Mouse (Mus musculus) intestine, embryonic 14.5 days (tissue): ENCODE measurements at regions not wholly inside any gene's neighbourhood (a gene's known extent, or its start where the extent isn't known, plus 50 kb on each side); places are given as distances from the start of the nearest gene placed in this dataset.

Experiments used
- ATAC-seq: fragments of 200-750 bp; cut with Nextera tagmentation; replicated peaks from 2 replicates; pipeline ENCODE4 v1.8.0; 2017; ENCODE audit warnings: low read depth, moderate number of reproducible peaks, moderate TSS enrichment, moderate library complexity; ENCODE audit not compliant: low FRiP score, low TSS enrichment
- DNase-seq: peaks from one replicate; pipeline ENCODE4 v3.0.0-alpha.2; 2018; ENCODE audit warnings: low spot score
- H3K27ac ChIP-seq: fragments of 300-500 bp; sonication (generic); 2 replicates; pipeline ENCODE4 v1.5.1; 2014; ENCODE audit warnings: low read depth, mild to moderate bottlenecking, control low read depth
- H3K27me3 ChIP-seq: fragments of 300-500 bp; sonication (generic); replicated peaks from 2 replicates; pipeline ENCODE4 v1.6.1; 2014; ENCODE audit warnings: low read length, control low read depth; ENCODE audit not compliant: control insufficient read depth, insufficient read depth
- H3K36me3 ChIP-seq: fragments of 300-500 bp; sonication (generic); 2 replicates; pipeline ENCODE4 v1.6.1; 2014; ENCODE audit warnings: low read length, control low read depth; ENCODE audit not compliant: control insufficient read depth, insufficient read depth
- H3K4me1 ChIP-seq: fragments of 300-500 bp; sonication (generic); replicated peaks from 2 replicates; pipeline ENCODE4 v1.6.1; 2014; ENCODE audit warnings: low read length, control low read depth, mixed read lengths; ENCODE audit not compliant: control insufficient read depth, insufficient read depth
- H3K4me2 ChIP-seq: fragments of 300-500 bp; sonication (generic); 2 replicates; pipeline ENCODE4 v1.6.1; 2014; ENCODE audit warnings: low read length
- H3K4me3 ChIP-seq: fragments of 300-500 bp; sonication (generic); 2 replicates; pipeline ENCODE4 v1.5.1; 2014; ENCODE audit warnings: low read depth, low read length, control low read depth, mixed read lengths
- H3K9ac ChIP-seq: fragments of 300-500 bp; sonication (generic); 2 replicates; pipeline ENCODE4 v1.6.1; 2014; ENCODE audit warnings: mild to moderate bottlenecking, low read length
- H3K9me3 ChIP-seq: fragments of 300-500 bp; sonication (generic); 2 replicates; pipeline ENCODE4 v1.6.1; 2016; ENCODE audit warnings: low read length, control low read depth; ENCODE audit not compliant: control insufficient read depth
- WGBS: fragments of 180-500 bp; shearing (Covaris S2); extraction: QIAGEN DNeasy Blood & Tissue Kit; methylation state at CpG from one replicate; pipeline ENCODE4 v1.1.7; 2014; 5-methylcytosine and 5-hydroxymethylcytosine counted together

DNA sequence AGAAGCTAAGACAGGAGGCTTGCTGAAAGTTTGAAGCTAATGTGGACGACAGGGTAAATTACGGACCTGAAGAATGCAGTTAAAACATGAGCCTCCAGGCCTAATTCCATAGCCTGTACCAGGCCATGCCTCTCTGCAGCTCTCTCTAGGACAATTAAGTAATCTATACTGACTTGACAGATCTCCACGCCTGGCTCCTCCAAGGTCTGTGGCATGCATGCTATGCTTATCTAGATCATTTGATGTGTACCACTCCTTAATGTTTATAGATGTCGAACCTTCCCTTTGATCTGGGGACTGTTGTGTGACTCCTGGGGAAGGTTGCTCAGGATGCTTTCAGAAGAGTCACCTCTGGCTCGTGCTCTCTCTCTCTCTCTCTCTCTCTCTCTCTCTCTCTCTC, 62.2 kb upstream of the Cd55 start:
- H3K27me3 ChIP-seq, result no peaks in the 10 kb centered on the region

DNA sequence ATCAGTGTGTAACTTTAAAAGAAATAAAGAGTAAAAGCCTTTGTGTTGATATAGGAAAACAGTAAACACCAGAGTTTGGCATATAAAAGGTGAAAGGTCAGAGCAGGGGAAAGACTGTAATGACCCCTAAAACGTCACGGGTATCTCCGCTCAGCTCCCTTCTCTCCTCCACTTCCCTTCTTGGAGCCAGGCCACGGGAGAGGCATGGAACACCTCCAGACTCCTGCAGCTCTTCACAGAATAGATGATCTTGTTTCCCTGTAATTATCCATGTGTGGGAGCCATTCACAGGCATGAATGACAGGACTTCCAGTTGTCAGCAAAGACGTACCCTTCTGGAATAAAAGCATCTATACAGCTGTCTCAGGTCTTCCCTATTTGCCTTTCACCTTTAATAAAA, 55.3 kb upstream of the Cd55 start:
- Histone ChIP-seq H3K4me2 (no peak overlapping the region), H3K9me3 (0 out of 2 replicates have a peak, but pooled peaks cover 2% of the 10 kb centered on the region), H3K4me1 (peaks cover 6% of the 10 kb centered on the region), H3K4me3 (no peak overlapping the region), H3K9ac (no peak overlapping the region), H3K27ac (no peak overlapping the region), H3K36me3 (no peaks in the 10 kb centered on the region), H3K27me3 (no peaks in the 10 kb centered on the region)
- WGBS, result 52% methylated on average over 5 of the region's 5 CpGs
- DNase-seq (no peak), ATAC-seq (no peak)

More for the DNA sequence above, 62.2 kb upstream of the Cd55 start:
- H3K9me3 ChIP-seq, result no peaks in the 10 kb centered on the region
- no peak for DNase-seq
- no peak overlapping the region for H3K27ac ChIP-seq
- peak; percentile 55; the same call in 1 of the 2 replicates for ATAC-seq
- H3K4me2 ChIP-seq, result no peak overlapping the region
- 16% methylated on average over 5 of the region's 5 CpGs for WGBS
- H3K4me3 ChIP-seq, result no peak overlapping the region
- no peaks in the 10 kb centered on the region for H3K4me1 ChIP-seq
- H3K9ac ChIP-seq, result no peak overlapping the region
- no peaks in the 10 kb centered on the region for H3K36me3 ChIP-seq

DNA sequence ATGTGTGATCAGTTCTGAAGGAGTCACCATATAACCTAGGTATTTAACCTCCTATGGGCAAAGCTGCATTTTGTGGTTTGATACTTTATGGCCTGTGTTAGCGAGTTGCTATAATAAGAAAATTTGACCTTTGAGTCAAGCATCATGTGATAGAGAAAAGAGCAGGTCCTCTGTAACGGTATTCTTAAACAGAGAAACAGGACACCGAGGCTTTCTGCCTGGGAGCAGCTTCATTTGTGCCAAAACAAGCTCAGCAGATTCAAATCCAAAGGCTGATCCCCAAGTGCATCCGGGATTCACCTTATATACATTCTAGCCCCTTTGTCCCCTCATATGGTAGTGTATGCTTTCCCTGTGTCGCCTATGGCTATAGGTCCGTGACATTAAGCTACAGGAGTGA, 54.1 kb upstream of the Cd55 start:
- H3K9me3 ChIP-seq, result 0 out of 2 replicates have a peak, but pooled peaks cover 2% of the 10 kb centered on the region
- no peaks in the 10 kb centered on the region for H3K27me3 ChIP-seq
- H3K4me1 ChIP-seq, result peaks cover 7% of the 10 kb centered on the region
- WGBS, result 70% methylated on average over 6 of the region's 6 CpGs
- no peak overlapping the region for H3K27ac ChIP-seq
- no peaks in the 10 kb centered on the region for H3K36me3 ChIP-seq
- DNase-seq (no peak), ATAC-seq (no peak)
- H3K4me3 ChIP-seq, result no peak overlapping the region
- H3K9ac ChIP-seq, result no peak overlapping the region
- no peak overlapping the region for H3K4me2 ChIP-seq

DNA sequence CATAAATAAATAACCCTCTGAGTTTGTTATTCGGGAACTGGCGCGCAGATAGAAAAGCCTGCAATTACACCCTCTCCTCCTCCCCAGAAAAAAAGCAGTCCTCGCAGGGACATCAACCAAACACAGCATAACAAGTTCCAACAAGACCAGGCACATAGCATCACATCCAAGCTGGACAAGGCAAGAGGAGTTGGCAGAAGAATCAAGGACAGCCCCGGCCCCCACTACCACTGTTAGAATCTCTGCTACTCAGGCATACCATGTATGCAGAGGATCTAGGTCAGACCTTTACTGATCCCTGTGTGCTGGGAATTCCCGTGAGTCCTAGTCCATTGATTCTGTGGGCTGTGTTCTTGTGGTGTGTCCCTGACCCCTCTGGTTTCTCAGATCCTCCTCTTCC, 52.8 kb upstream of the Cd55 start:
- no peaks in the 10 kb centered on the region for H3K27me3 ChIP-seq
- H3K36me3 ChIP-seq, result no peaks in the 10 kb centered on the region
- H3K4me1 ChIP-seq, result peaks cover 7% of the 10 kb centered on the region
- no peak for DNase-seq
- H3K9ac ChIP-seq, result no peak overlapping the region
- no peak overlapping the region for H3K27ac ChIP-seq
- no peak for ATAC-seq
- H3K9me3 ChIP-seq, result 0 out of 2 replicates have a peak, but pooled peaks cover 2% of the 10 kb centered on the region
- H3K4me2 ChIP-seq, result no peak overlapping the region
- H3K4me3 ChIP-seq, result no peak overlapping the region
- 70% methylated on average over 6 of the region's 6 CpGs for WGBS

DNA sequence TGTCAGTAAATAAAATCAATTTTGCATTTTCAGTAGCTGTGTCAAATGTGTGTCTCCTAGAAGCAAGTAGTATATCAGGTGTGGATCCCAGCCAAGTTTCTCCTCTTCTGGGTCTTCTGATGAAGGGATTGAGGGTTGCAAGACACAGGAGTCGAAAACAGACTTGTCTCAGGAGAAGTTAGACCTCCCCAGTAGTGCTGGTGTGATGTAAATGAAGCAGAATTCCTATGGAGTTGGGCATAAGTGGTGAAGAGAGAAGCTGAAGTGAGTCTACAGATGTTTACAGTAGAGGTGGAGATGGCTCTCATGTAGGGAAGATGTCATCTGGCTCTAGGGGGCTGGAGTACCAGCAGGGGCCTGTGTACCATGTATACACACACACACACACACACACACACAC, 50.9 kb upstream of the Cd55 start:
- H3K9me3 ChIP-seq, result no peaks in the 10 kb centered on the region
- no peaks in the 10 kb centered on the region for H3K36me3 ChIP-seq
- peaks cover 10% of the 10 kb centered on the region for H3K4me1 ChIP-seq
- H3K4me2 ChIP-seq, result no peak overlapping the region
- no peak overlapping the region for H3K9ac ChIP-seq
- 30% methylated on average over 1 of the region's 1 CpGs for WGBS
- DNase-seq (no peak), ATAC-seq (no peak)
- H3K27ac ChIP-seq, result no peak overlapping the region
- no peaks in the 10 kb centered on the region for H3K27me3 ChIP-seq
- no peak overlapping the region for H3K4me3 ChIP-seq

DNA sequence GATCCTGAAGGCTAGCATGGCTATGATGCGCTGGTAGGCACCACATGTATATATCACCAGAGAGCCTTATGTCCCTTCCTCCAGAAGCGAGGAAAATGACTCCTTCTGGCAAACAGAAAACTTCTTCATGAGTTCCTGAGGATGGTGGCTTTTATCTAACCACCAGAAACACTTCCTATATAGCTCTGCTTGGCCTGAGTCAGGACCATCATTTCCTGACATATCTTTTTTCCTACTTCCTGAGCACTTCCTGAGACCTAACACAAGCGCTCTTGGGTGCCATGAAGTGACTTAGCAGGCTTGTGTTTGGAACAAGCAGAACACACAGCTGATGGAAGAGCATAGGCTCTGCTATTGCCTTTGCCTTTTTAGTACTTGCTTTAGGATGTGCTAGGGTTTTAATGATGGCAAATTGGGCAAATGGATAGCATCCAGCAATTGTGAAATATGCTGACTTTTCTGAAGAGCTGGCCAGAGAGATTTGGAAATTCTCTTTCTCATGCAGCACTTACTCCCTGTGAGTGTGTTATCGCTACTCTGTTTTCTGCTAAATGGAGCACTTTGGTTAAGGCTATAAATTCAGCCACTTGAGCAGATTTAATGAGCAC, 50.4 kb upstream of the Cd55 start:
- H3K27me3 ChIP-seq, result no peaks in the 10 kb centered on the region
- no peak overlapping the region for H3K4me2 ChIP-seq
- H3K9me3 ChIP-seq, result no peaks in the 10 kb centered on the region
- peaks cover 10% of the 10 kb centered on the region for H3K4me1 ChIP-seq
- no peak overlapping the region for H3K4me3 ChIP-seq
- H3K27ac ChIP-seq, result no peak overlapping the region
- no peak for DNase-seq
- no peak for ATAC-seq
- no peak overlapping the region for H3K9ac ChIP-seq
- H3K36me3 ChIP-seq, result no peaks in the 10 kb centered on the region
- WGBS, result 76% methylated on average over 4 of the region's 4 CpGs
